Mouse (Mus musculus): ENCODE data around the gene Cdk10.

The Cdk10 gene

DNA sequence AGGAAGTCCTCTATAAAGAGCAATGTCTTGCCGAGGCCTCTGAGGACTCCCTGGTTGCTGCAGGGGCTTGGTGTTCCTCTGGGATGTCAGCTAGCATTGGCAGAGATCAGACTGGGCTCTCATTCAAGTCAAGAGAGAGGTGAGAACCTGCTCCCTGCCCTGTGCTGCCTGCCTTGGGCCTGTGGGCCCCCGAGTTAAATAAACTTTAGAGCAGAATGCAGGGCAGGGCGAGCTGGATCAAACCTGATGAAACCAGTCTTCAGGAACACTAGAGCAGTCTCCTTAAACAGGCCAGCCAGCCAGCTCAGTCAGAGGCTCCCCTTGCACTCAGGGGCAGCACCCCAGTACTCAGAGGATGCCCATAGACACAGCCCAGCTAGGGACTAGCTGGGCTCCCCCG is 47.3 kb downstream of the Cdk10 start:
- DNase-seq (ENCODE audit: low spot score in 2 of 2): no peak

DNA sequence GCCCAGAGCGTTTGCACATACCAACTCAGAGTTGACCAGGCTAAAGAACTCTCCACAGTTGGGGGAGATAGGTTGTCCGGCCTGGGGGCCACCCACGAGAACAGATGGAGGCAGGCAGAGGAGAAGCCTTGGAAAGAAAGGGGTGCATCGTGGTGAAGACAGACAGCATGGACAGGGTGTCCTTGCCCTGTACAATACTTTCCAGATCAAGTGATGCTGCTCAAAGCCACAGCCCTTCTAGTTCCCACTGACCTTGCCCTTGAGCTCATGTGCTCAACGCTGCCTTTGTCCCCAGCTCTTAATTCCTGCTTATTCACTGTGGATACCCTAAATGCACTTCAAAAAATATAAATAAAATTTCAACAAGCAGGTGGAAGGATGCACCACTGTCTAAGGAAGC is 49.8 kb downstream of the Cdk10 start:
- no peak for DNase-seq (ENCODE audit: low spot score in 2 of 2)

DNA sequence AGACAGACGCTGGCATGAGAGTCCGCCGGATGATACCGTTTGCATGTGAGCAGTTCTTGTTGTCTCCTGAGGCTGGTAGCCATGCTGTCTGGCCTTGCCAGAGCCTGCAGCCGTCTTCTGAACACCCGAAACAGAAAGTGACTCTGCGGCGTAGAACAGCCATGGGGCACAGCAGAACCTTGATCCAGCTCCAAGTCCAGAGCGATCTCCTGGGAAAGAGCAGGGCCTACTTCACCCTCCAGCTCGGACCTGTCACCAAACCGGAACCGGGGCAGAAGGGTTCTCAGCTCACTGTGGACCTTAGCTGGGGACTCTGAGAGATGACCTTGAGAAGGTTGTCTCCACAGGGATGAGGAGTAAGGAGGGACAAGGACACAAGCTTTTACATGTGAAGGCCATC is 50.5 kb downstream of the Cdk10 start:
- no peak for DNase-seq (ENCODE audit: low spot score in 2 of 2)

DNA sequence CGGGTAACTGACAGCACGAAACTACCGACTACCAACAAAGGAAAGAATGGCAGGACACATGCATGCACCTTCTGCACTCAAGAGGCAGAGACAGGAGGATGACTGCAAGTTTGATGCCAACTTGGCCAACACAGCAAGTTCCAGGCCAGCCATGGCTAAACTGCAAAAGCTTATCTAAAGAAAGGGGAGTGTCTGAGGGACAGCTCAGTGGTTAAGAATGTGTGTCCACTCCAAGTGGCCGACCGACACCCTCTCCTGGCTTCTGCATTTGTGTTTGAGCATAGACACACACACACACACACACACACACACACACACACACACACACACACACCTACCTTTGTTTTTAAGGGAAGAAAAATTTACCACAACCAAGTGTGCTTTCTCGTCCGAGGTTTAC is 53.8 kb downstream of the Cdk10 start:
- no peak for DNase-seq (ENCODE audit: low spot score in 2 of 2)

DNA sequence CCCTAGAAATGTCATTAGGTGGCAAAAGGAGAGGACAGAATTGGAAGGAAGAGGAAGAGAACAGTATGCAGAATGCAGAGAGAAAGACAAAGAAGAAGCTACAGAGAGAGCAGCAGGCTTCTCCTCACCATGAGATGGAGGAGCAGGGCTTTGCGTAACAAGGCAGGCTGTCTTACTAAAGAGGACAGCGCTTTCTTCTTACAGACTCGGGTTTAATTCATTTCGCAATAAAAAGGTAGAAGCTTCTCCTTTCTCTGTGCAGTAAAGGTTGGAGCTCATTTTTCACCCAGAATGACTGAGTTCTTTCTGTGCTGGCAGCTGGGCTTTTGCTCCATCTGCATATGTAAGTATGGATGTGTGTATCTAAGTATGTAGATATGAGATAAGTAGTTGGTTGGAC is 55.2 kb downstream of the Cdk10 start:
- no peak for DNase-seq (ENCODE audit: low spot score in 2 of 2)

DNA sequence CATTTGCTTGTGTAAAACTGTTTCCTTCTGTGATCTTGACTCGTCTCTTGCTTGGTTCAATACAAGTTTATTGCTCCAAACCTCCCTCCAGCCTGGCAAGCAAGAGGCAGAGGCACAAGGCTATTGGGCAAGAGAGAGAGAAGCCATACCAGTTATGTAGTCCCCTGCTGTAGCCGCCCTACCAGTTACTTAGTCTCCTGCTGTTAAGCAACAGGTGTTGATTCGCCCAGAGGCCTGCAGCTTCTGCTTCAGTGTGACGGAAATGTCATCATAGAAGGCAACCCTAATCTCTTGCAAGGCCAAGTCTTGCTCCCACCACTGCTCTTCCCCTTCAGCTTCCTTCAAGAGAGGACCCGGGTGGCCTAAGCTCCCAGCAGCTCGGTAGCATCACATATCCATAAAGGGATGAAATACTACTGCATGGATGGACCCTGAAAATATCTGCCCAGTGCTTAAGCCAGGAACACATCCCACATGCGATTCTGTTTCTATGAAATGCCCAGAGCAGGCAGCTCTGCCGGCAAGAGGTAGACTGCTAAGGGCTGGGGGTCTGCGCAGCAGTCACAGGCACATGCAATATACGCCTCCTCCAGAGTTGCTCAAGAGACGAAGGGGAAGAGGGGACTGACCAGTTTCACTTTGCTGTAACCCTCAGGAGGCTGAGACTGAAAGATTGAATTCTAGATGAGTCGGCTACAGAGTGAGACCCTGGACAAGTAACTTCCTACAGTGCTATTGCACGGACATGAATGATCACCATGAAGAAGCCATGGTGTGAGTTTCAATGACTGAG is 55.9 kb downstream of the Cdk10 start:
- DNase-seq (ENCODE audit: low spot score in 2 of 2): no peak

Measured in spleen, postnatal 36 days (tissue).